25 mouse cellular contexts compared by ENCODE assay signal in genomic region chr1:192339361-192340077, GRCm38 (mm10).
DNase-seq lines count a peak whose midpoint lies in the region; TF ChIP-seq lines count a peak whose summit lies in the region.
"Had no signal": no experiment of that assay in that cellular context is flagged by ENCODE, and none has a peak within 500 bp of the region (broad histone marks: within the 10 kb centered on the region; RNA-seq: fewer than 3 reads in every experiment).

No protein-coding gene starts in this region.

- WGBS in cerebellum, adult 2 months = 33% methylated on average over 9 of the region's 9 CpGs

- intact Hi-C loops in left cerebral cortex, postnatal 4 days (cut with DNase I) = no loop called here

- no peak overlapping the region for H3K4me3 ChIP-seq in cerebellum, adult 2 months (replicated peaks; ENCODE audit: insufficient read depth, low read depth, low read length)
- H3K4me3 ChIP-seq: embryonic facial prominence, embryonic 13.5 days; heart, embryonic 12.5 days; hindbrain, embryonic 10.5 days; limb, embryonic 10.5 days; myocyte; neural tube, embryonic 13.5 days had no signal

- no peak for TF ChIP-seq CTCF in cerebellum, adult 2 months (IDR thresholded peaks at IDR 0.05; ENCODE audit: borderline replicate concordance, insufficient read depth, low read depth, low read length)

- H3K27ac ChIP-seq in cerebellum, adult 2 months (ENCODE audit: insufficient read depth, low read length) = 0 out of 2 replicates have a peak overlapping the region, but pooled peaks have one; percentile 1
- H3K27ac ChIP-seq: embryonic facial prominence, embryonic 13.5 days; hindbrain, embryonic 10.5 days; hindbrain, postnatal 0 days; limb, embryonic 10.5 days; macrophage; neural tube, embryonic 13.5 days; stomach, postnatal 0 days had no signal

- H3K4me1 ChIP-seq in cerebellum, adult 2 months (ENCODE audit: control insufficient read depth, insufficient read depth, low read length) = peaks cover 28% of the 10 kb centered on the region
- H3K4me1 ChIP-seq: embryonic facial prominence, embryonic 13.5 days; heart, embryonic 12.5 days; hindbrain, embryonic 10.5 days; neural tube, embryonic 13.5 days had no signal

- no peaks in the 10 kb centered on the region for H3K27me3 ChIP-seq in cerebellum, adult 2 months (ENCODE audit: control insufficient read depth, insufficient read depth, low read length)
- H3K27me3 ChIP-seq: embryonic facial prominence, embryonic 13.5 days; neural tube, embryonic 13.5 days; Patski had no signal

- peak; percentile 27 for DNase-seq in left cerebral cortex, postnatal 4 days
- no peak for DNase-seq in left cerebral cortex, adult 11 months (ENCODE audit: low spot score)
- DNase-seq in cerebellum, adult 2 months = peak; percentile 65 to 73
- peak; percentile 64 to 70 for DNase-seq in cerebellum, postnatal 25 days
- no peak for DNase-seq in spleen, postnatal 36 days (ENCODE audit: low spot score in 2 of 2)
- DNase-seq in liver = no peak
- DNase-seq in ovary, postnatal 10 days (ENCODE audit: low spot score) = no peak
- DNase-seq: adrenal gland, adult 8-10 months; embryo, embryonic 11 days; heart, adult 11 months; heart, postnatal 10 days; kidney, adult 9 months; kidney, postnatal 14 days; liver, postnatal 0 days; thymus, adult 2 months had no signal

- TF ChIP-seq POLR2A in cerebellum, adult 2 months (IDR thresholded peaks at IDR 0.05; ENCODE audit: borderline replicate concordance, insufficient read depth, low read length) = no peak

Comparison
In these comparisons a context has a peak if more than half of its experiments do, and no peak if none do; other contexts are left out.
1. DNase-seq: peak in left cerebral cortex, postnatal 4 days (single experiment), cerebellum, adult 2 months (2 of 2) and cerebellum, postnatal 25 days (2 of 2); none in left cerebral cortex, adult 11 months (single experiment), spleen, postnatal 36 days (0 of 2), liver (single experiment) and ovary, postnatal 10 days (single experiment).